Mouse (Mus musculus): Measurements from ENCODE around the gene Dnali1. TPM values are rescaled to one million over a fixed set of nuclear protein-coding genes. Genes with fewer than 3 reads are reported as not detected.

Dnali1 gene
- polyA plus RNA-seq, 1 experiment = not detected

DNA sequence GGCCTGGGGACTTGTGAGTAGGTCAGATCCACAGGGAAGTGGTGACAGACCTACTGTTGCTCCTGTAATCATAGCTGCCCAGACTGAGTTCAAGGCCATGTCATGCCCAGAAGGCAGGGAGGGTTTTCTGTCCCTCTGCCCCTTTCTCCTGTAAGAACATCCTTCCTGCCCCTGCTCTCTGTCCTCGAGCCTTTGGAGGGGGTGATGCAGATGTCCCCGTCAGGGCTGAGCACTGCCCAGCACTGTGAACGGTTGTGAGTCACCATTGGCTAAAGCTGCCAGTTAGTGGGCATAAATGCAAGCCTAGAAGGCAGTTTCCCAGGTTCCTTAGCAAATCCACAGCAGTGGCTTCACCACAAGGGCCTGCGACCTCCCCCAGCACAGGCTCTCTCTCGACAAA is 27.5 kb upstream of the Dnali1 start:
- no peak overlapping the region for H3K27ac ChIP-seq (ENCODE audit: control insufficient read depth, insufficient read depth, low read depth, low read length, poor library complexity)
- TF ChIP-seq POLR2A (IDR thresholded peaks at IDR 0.05; ENCODE audit: borderline replicate concordance, control insufficient read depth, low read depth, low read length) (no peak), CTCF (IDR thresholded peaks at IDR 0.05; ENCODE audit: control insufficient read depth, insufficient read depth, low read length) (no peak)
- H3K4me3 ChIP-seq (replicated peaks; ENCODE audit: control insufficient read depth, low read depth, low read length) = no peak overlapping the region
- no peaks in the 10 kb centered on the region for H3K4me1 ChIP-seq (ENCODE audit: control insufficient read depth, insufficient read depth, low read length)
- WGBS = 87% methylated on average over 5 of the region's 5 CpGs

DNA sequence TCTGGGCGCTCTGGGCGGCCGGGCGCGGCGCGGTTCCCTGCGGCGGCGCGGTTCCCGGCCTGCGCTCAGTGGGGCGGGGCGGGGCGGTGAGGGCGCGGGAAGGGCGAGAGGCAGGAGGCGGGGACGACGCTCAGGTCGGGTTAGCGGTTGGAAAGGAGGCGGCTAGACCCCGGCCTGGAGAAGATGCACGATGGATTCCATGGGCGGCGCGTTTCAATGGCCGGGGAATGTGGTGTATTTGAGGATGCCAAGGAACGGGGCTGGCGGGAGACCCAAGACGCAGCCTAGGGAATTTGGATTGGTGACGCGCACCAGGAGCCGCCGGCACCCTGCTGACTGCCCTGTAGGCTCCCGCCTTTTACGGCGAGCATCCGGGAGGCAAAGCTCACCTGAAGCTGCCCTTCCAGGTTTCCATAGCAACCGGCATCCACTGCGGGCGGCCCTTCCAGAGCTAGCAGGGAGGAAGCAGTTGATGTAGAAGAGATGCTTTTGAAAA is 19.9 kb upstream of the Dnali1 start:
- WGBS = under 1% methylated on average over 39 of the region's 45 CpGs
- H3K4me1 ChIP-seq (ENCODE audit: control insufficient read depth, insufficient read depth, low read length) = peaks cover 3% of the 10 kb centered on the region; the same call in 1 of the 2 replicates
- peak overlapping the region; percentile 99 for H3K27ac ChIP-seq (ENCODE audit: control insufficient read depth, insufficient read depth, low read depth, low read length, poor library complexity)
- TF ChIP-seq POLR2A (IDR thresholded peaks at IDR 0.05; ENCODE audit: borderline replicate concordance, control insufficient read depth, low read depth, low read length) (no peak), CTCF (IDR thresholded peaks at IDR 0.05; ENCODE audit: control insufficient read depth, insufficient read depth, low read length) (no peak)
- peak overlapping the region; percentile 93 for H3K4me3 ChIP-seq (replicated peaks; ENCODE audit: control insufficient read depth, low read depth, low read length)

DNA sequence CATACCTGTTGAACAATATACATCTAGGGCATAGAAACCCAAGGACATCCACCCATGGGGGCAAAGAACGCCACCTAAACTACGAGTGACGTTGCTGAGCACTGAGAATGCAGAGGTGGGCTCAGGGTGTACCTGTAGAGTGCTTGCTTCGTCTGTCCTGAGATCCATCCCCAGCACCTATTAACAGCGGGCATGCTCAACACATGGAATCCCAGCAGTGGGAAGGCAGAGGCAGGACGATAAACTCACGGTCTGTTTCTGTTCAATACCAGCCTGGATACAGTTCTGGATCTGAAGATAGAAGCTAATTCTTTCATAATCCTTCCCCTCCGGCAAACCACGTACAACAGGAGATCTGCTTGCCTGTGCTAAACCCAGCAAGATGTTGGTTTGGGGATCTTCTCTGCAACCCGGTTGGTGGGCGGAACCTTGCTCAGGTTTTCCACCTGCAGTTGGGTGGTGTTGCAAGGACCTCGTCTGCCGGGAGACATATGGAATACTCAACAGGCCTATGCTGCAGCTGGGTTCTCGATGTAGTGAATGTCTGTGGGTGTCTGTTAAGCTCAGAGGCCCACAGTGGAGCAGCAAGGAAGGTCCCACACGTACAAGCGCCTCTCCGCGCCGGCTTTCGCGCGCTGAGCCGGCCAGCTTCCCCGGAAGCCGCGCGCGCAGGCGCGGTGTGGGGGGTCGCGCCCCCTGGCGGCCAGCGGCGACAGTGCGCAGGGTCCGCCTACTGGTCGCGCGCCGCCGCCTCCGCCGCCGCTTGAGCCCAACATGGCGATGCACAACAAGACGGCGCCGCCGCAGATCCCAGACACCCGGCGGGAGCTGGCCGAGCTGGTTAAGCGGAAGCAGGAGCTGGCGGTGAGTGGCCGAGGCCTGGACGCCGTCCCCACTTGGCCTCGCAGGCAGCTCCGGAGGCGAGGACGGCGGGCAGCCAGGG is 19.2 kb upstream of the Dnali1 start, which contains the start of gene Meaf6:
TSS of gene Meaf6 (plus strand) at position 732 of the 943 bp plus-strand sequence.
- peaks cover 3% of the 10 kb centered on the region; the same call in 1 of the 2 replicates for H3K4me1 ChIP-seq (ENCODE audit: control insufficient read depth, insufficient read depth, low read length)
- peak within 1 kb of the TSS; percentile 99 for H3K27ac ChIP-seq (ENCODE audit: control insufficient read depth, insufficient read depth, low read depth, low read length, poor library complexity)
- H3K4me3 ChIP-seq (replicated peaks; ENCODE audit: control insufficient read depth, low read depth, low read length) = peak within 1 kb of the TSS; percentile 93
- TF ChIP-seq CTCF (IDR thresholded peaks at IDR 0.05; ENCODE audit: control insufficient read depth, insufficient read depth, low read length) (peak; percentile 78), POLR2A (IDR thresholded peaks at IDR 0.05; ENCODE audit: borderline replicate concordance, control insufficient read depth, low read depth, low read length) (peak; percentile 64; the same call in 1 of the 2 replicates)
- 1% methylated on average over 63 of the region's 63 CpGs for WGBS

DNA sequence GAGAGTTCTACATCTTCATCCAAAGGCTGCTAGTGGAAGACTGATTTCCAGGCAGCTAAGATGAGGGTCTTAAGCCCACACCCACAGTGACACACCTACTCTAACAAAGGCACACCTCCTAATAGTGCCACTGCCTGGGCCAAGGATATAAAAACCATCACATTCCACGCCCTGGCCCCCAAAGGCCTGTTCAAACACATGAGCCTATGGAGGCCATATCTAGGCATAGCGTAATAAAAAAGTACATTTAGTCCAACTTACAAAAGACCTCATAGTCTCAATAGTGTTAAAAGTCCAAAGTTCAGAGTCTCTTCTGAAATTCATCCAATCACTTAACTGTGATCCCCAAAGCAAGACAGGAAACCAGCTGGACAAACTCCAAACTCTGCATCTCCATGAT is 13.2 kb upstream of the Dnali1 start:
- 88% methylated on average over 2 of the region's 2 CpGs for WGBS
- no peaks in the 10 kb centered on the region for H3K4me1 ChIP-seq (ENCODE audit: control insufficient read depth, insufficient read depth, low read length)
- TF ChIP-seq POLR2A (IDR thresholded peaks at IDR 0.05; ENCODE audit: borderline replicate concordance, control insufficient read depth, low read depth, low read length) (no peak), CTCF (IDR thresholded peaks at IDR 0.05; ENCODE audit: control insufficient read depth, insufficient read depth, low read length) (no peak)

DNA sequence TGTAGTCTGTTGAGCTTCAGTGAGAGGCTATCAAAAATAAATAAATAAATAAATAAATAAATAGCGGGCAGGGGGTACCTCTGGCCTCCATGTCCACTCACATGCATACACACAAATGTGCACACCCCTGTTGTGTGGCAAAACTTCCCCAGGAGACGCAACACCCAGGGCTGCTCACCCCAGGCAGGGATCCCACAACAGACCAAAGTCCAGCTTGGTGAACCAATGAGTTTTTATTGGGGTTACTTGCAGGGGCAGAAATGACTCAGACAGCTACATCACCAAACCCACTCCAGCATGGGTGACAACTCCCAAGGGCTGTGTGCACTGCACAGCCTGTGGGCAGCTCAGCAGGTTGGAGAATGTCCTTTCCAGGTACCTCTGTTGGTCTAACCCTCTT is 12.2 kb upstream of the Dnali1 start:
- 79% methylated on average over 2 of the region's 2 CpGs for WGBS

More for the DNA sequence above, 13.2 kb upstream of the Dnali1 start:
- Histone ChIP-seq H3K27ac (ENCODE audit: control insufficient read depth, insufficient read depth, low read depth, low read length, poor library complexity) (no peak overlapping the region), H3K4me3 (replicated peaks; ENCODE audit: control insufficient read depth, low read depth, low read length) (no peak overlapping the region)

DNA sequence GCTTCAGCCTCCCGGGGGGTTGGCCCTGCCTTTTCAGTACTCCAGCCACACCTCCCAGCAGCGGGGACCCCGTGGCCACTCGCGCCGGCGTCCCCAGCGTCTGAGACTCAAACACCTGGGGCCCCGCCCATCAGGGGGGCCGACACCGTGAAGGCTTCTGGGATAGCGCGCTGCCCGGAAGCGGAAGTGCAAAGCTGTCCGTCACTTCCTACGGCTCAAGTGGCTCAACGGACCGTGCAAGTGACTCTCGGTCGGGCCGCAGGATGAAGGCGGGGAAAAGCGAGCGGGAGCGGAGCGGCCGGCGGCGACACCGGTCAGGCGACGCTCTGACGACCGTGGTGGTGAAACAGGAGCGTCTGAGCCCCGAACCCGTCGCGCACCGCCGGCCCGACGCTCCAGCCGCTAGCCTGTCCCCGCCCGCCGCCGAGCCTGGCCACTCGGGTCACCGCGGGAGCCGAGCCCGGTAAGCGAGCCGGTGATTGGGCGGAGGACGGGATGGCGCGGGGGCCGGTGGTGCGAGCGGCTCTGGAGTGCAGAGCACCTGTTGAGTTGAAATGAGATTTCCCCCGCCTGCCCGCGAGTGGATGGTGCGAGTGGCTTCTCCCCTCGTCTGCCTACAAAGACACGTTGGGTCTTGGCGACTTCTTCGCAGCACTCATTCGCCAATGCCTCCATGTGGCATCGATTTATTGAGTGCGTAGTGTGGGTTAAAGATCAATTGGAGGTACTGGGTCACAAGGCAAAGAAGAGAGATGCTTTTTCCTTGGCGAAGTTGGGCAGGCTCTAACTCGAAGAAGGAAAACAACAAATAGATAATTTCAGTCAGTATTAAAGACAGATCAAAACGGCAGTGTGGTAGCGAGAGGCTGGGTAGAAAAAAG is 1.2 kb upstream of the Dnali1 start, which contains the start of gene Snip1:
TSS of gene Snip1 (plus strand) at position 183 of the 881 bp plus-strand sequence.
- peak; percentile 93 for TF ChIP-seq POLR2A (IDR thresholded peaks at IDR 0.05; ENCODE audit: borderline replicate concordance, control insufficient read depth, low read depth, low read length)
- no peak for TF ChIP-seq CTCF (IDR thresholded peaks at IDR 0.05; ENCODE audit: control insufficient read depth, insufficient read depth, low read length)
- Histone ChIP-seq H3K4me3 (replicated peaks; ENCODE audit: control insufficient read depth, low read depth, low read length) (peak within 1 kb of the TSS; percentile 85), H3K4me1 (ENCODE audit: control insufficient read depth, insufficient read depth, low read length) (peaks cover 1% of the 10 kb centered on the region; the same call in 1 of the 2 replicates), H3K27ac (ENCODE audit: control insufficient read depth, insufficient read depth, low read depth, low read length, poor library complexity) (peak within 1 kb of the TSS; percentile 62)
- WGBS = under 1% methylated on average over 78 of the region's 78 CpGs

More for the DNA sequence above, 12.2 kb upstream of the Dnali1 start:
- no peak overlapping the region for H3K4me3 ChIP-seq (replicated peaks; ENCODE audit: control insufficient read depth, low read depth, low read length)
- H3K27ac ChIP-seq (ENCODE audit: control insufficient read depth, insufficient read depth, low read depth, low read length, poor library complexity) = no peak overlapping the region
- no peaks in the 10 kb centered on the region for H3K4me1 ChIP-seq (ENCODE audit: control insufficient read depth, insufficient read depth, low read length)
- no peak for TF ChIP-seq POLR2A (IDR thresholded peaks at IDR 0.05; ENCODE audit: borderline replicate concordance, control insufficient read depth, low read depth, low read length)
- no peak for TF ChIP-seq CTCF (IDR thresholded peaks at IDR 0.05; ENCODE audit: control insufficient read depth, insufficient read depth, low read length)

DNA sequence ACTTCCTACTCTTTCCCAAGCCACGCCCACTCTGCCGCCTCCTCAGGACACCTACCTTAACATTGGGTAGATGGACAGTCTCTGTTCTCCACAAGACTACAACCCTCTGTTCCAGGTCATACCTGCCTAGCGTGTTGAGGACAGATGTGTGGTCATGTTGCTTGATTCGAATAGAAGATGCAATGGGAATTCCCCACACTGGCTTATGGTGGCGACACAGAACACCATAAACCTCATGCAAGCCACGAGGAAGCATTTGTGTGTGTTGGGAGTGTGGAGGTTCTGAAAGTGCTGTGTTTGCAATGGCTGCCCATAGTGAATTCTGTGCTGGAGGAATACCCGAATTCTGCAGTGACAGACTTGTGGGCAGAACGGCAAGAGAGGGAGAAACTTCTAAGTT is 1.7 kb downstream of the Dnali1 start:
- WGBS = 45% methylated on average over 8 of the region's 8 CpGs
- Histone ChIP-seq H3K4me3 (replicated peaks; ENCODE audit: control insufficient read depth, low read depth, low read length) (no peak overlapping the region), H3K4me1 (ENCODE audit: control insufficient read depth, insufficient read depth, low read length) (peaks cover 1% of the 10 kb centered on the region; the same call in 1 of the 2 replicates), H3K27ac (ENCODE audit: control insufficient read depth, insufficient read depth, low read depth, low read length, poor library complexity) (no peak overlapping the region)
- TF ChIP-seq CTCF (IDR thresholded peaks at IDR 0.05; ENCODE audit: control insufficient read depth, insufficient read depth, low read length) = no peak
- TF ChIP-seq POLR2A (IDR thresholded peaks at IDR 0.05; ENCODE audit: borderline replicate concordance, control insufficient read depth, low read depth, low read length) = no peak

Measured in bone marrow, adult 2 months (tissue).